Mouse (Mus musculus) ES-E14 (cell line): Measurements from ENCODE around the gene Gm10376. TPM values are rescaled to one million over a fixed set of nuclear protein-coding genes. Genes with fewer than 3 reads are reported as not detected.
"Not testable (repeated sequence)": the region's sequence is repeated elsewhere in the genome, so short reads cannot be mapped to it uniquely, and the experiment has no call there.

Source experiments
- DNase-seq: peaks from one replicate; pipeline ENCODE4 v3.0.0-alpha.2; 2013; ENCODE audit warnings: low read depth, low spot score
- H3K27ac ChIP-seq: 2 replicates; pipeline ENCODE4 v1.5.1; 2012; ENCODE audit warnings: low read depth, mild to moderate bottlenecking, low read length, moderate library complexity, mixed read lengths; ENCODE audit not compliant: poor library complexity, insufficient read depth, severe bottlenecking
- H3K36me3 ChIP-seq: 2 replicates; pipeline ENCODE4 v1.6.1; 2012; ENCODE audit warnings: mild to moderate bottlenecking, low read length, moderate library complexity, mixed read lengths; ENCODE audit not compliant: control insufficient read depth, poor library complexity, insufficient read depth, severe bottlenecking
- H3K4me1 ChIP-seq, 2 experiments: fragments of 150-350 bp in 1 of 2; sonication (generic) in 1 of 2; 2 replicates each; pipeline ENCODE4 v1.6.1; 2012; ENCODE audit warnings: low read length in 2 of 2, mild to moderate bottlenecking in 1 of 2, mixed read lengths in 1 of 2; ENCODE audit not compliant: control insufficient read depth in 2 of 2, insufficient read depth in 2 of 2, poor library complexity in 1 of 2
- H3K4me3 ChIP-seq, 2 experiments: fragments of 150-350 bp in 1 of 2; sonication (generic) in 1 of 2; 2 replicates each; pipeline ENCODE4 v1.5.1; 2012; ENCODE audit warnings: low read length in 2 of 2, low read depth in 1 of 2, mild to moderate bottlenecking in 1 of 2, mixed read lengths in 1 of 2; ENCODE audit not compliant: insufficient read depth in 1 of 2, poor library complexity in 1 of 2, severe bottlenecking in 1 of 2
- H3K9ac ChIP-seq: 2 replicates; pipeline ENCODE4 v1.6.1; 2012; ENCODE audit warnings: low read depth, mild to moderate bottlenecking, low read length, mixed read lengths; ENCODE audit not compliant: poor library complexity, insufficient read depth, severe bottlenecking
- H3K9me3 ChIP-seq: fragments of 150-350 bp; sonication (generic); 2 replicates; pipeline ENCODE4 v1.6.1; 2012; ENCODE audit warnings: low read depth, mild to moderate bottlenecking, low read length; ENCODE audit not compliant: control insufficient read depth, insufficient read depth
- in situ Hi-C, 2 experiments: fragments of 600-800 bp; cut with MboI; formaldehyde crosslinking; loops; one replicate each; pipeline ENCODE4 v1.15.1; 2025; ENCODE audit warnings: low sequenced_read_pairs in 2 of 2, inconsistent platforms in 1 of 2; ENCODE audit not compliant: unreplicated experiment in 2 of 2
- total RNA-seq: library from RNA; depleted of rRNA; stranded (reverse); fragments of 300-350 nt; gene quantifications from 2 replicates; pipeline ENCODE4 v1.2.3, GENCODE M21; 2012; rRNA removed

Gene Gm10376
- not detected in 2 replicates for total RNA-seq

GRCm38 (mm10) chr14:43015528-43015927 lies at the start of gene Gm10376:
Gene Gm10376, minus strand, starts transcription at chr14:43015628.
- H3K9me3 ChIP-seq, H3K36me3 ChIP-seq, in situ Hi-C loops, DNase-seq, H3K9ac ChIP-seq, H3K27ac ChIP-seq, H3K4me1 ChIP-seq, H3K4me3 ChIP-seq: not testable (repeated sequence)

GRCm38 (mm10) chr14:43060179-43060578 lies 44.8 kb upstream of the Gm10376 start:
- H3K4me3 ChIP-seq, H3K27ac ChIP-seq, H3K4me1 ChIP-seq, H3K9me3 ChIP-seq, H3K36me3 ChIP-seq, DNase-seq, H3K9ac ChIP-seq, in situ Hi-C loops: not testable (repeated sequence)

GRCm38 (mm10) chr14:43058063-43058462 lies 42.6 kb upstream of the Gm10376 start:
- H3K9ac ChIP-seq, H3K9me3 ChIP-seq, H3K27ac ChIP-seq, H3K36me3 ChIP-seq, H3K4me3 ChIP-seq, DNase-seq, in situ Hi-C loops, H3K4me1 ChIP-seq: not testable (repeated sequence)

GRCm38 (mm10) chr14:42993524-42993923 lies 21.9 kb downstream of the Gm10376 start, which contains the start of gene Gm8082:
Gene Gm8082, minus strand, starts transcription at chr14:42993624.
- H3K9ac ChIP-seq, H3K9me3 ChIP-seq, in situ Hi-C loops, H3K27ac ChIP-seq, DNase-seq, H3K36me3 ChIP-seq, H3K4me1 ChIP-seq, H3K4me3 ChIP-seq: not testable (repeated sequence)

Other genes with a start within 250 kb of the Gm10376 start
- gene Gm3015, start 246.8 kb downstream of the Gm10376 start, total RNA-seq: not detected in 2 replicates
- gene Gm10377, start 217.6 kb downstream of the Gm10376 start, total RNA-seq: not detected in 2 replicates
- not detected in 2 replicates for gene Gm21977, start 162.2 kb downstream of the Gm10376 start, total RNA-seq
- not detected in 2 replicates for gene Gm8082, start 22.0 kb downstream of the Gm10376 start, total RNA-seq
- gene Gm8094, start 61.0 kb upstream of the Gm10376 start, total RNA-seq: 0.16 and 0.18 TPM in 2 replicates
- gene Gm8104, start 85.0 kb upstream of the Gm10376 start, total RNA-seq: 0.09 TPM in 1 of 2 replicates, not detected in the other
- gene Gm7233, start 164.2 kb upstream of the Gm10376 start, total RNA-seq: not detected in 2 replicates
- not detected in 2 replicates for gene Gm8122, start 219.7 kb upstream of the Gm10376 start, total RNA-seq
- gene Gm8126, start 243.0 kb upstream of the Gm10376 start, total RNA-seq: not detected in 2 replicates